Mouse (Mus musculus) hindlimb bud, embryonic 11.5 days (tissue): ENCODE measurements around the gene Flnc.

Experiments used
- DNase-seq: peaks from one replicate; pipeline ENCODE4 v3.0.0-alpha.2; 2012; ENCODE audit warnings: low read depth, low spot score; ENCODE audit errors: extremely low spot score

Flnc gene

GRCm38 (mm10) chr6:29431473-29431872 lies 1.6 kb upstream of the Flnc start:
- no peak for DNase-seq

GRCm38 (mm10) chr6:29432156-29432555 lies 900 bp upstream of the Flnc start:
- no peak for DNase-seq

- no peak for DNase-seq
These were observed 399 bp upstream of the Flnc start for GRCm38 (mm10) chr6:29432676-29433037.

- no peak for DNase-seq
These were observed 1.0 kb downstream of the Flnc start for GRCm38 (mm10) chr6:29433804-29434795.

- DNase-seq = no peak
These were observed 2.0 kb downstream of the Flnc start for GRCm38 (mm10) chr6:29434911-29435691.

- no peak for DNase-seq
These were observed 2.9 kb downstream of the Flnc start for GRCm38 (mm10) chr6:29435940-29436451.

- no peak for DNase-seq
These were observed 3.4 kb downstream of the Flnc start for GRCm38 (mm10) chr6:29436461-29436934.

GRCm38 (mm10) chr6:29439251-29439650 lies 6.2 kb downstream of the Flnc start:
- no peak for DNase-seq

- no peak for DNase-seq
These were observed 6.7 kb downstream of the Flnc start for GRCm38 (mm10) chr6:29439789-29440188.

- no peak for DNase-seq
These were observed 11.7 kb downstream of the Flnc start for GRCm38 (mm10) chr6:29444773-29445172.

- DNase-seq = no peak
These were observed 12.3 kb downstream of the Flnc start for GRCm38 (mm10) chr6:29445354-29445753.

GRCm38 (mm10) chr6:29449858-29450257 lies 16.8 kb downstream of the Flnc start:
- no peak for DNase-seq

- DNase-seq = no peak
These were observed 17.6 kb downstream of the Flnc start for GRCm38 (mm10) chr6:29450667-29451066.

- no peak for DNase-seq
These were observed 28.4 kb downstream of the Flnc start for GRCm38 (mm10) chr6:29461502-29461901.

- no peak for DNase-seq
These were observed 30.3 kb downstream of the Flnc start for GRCm38 (mm10) chr6:29463388-29463787.

GRCm38 (mm10) chr6:29467583-29468354 lies 34.7 kb downstream of the Flnc start, which contains the start of gene Atp6v1f:
Gene Atp6v1f (plus strand): TSS chr6:29467718.
- peak; percentile 86 for DNase-seq

- no peak for DNase-seq
These were observed 35.8 kb downstream of the Flnc start for GRCm38 (mm10) chr6:29468851-29469250.

- no peak for DNase-seq
These were observed 38.1 kb downstream of the Flnc start, which contains the start of gene Atp6v1fnb for GRCm38 (mm10) chr6:29471137-29471536. Gene Atp6v1fnb (plus strand): TSS chr6:29471437.

- peak; percentile 24 for DNase-seq
These were observed 41.1 kb downstream of the Flnc start for GRCm38 (mm10) chr6:29473941-29474691.

- no peak for DNase-seq
These were observed 41.7 kb downstream of the Flnc start for GRCm38 (mm10) chr6:29474736-29475135.
